Mouse (Mus musculus) hindbrain, embryonic 16.5 days (tissue): Measurements from ENCODE around the gene Dspp. TPM values are rescaled to one million over a fixed set of nuclear protein-coding genes. Genes with fewer than 3 reads are reported as not detected.

Experiments
- ATAC-seq: fragments of 200-750 bp; cut with Nextera tagmentation; 2 replicates; pipeline ENCODE4 v1.8.0; 2017; ENCODE audit warnings: moderate TSS enrichment, moderate library complexity
- H3K27ac ChIP-seq: fragments of 300-500 bp; sonication (generic); 2 replicates; pipeline ENCODE4 v1.5.1; 2014; ENCODE audit warnings: low read depth, mild to moderate bottlenecking, control low read depth, low read length, moderate library complexity
- H3K27me3 ChIP-seq: fragments of 300-500 bp; sonication (generic); replicated peaks from 2 replicates; pipeline ENCODE4 v1.6.1; 2014; ENCODE audit warnings: low read length; ENCODE audit not compliant: control insufficient read depth, insufficient read depth
- H3K36me3 ChIP-seq: fragments of 300-500 bp; sonication (generic); 2 replicates; pipeline ENCODE4 v1.6.1; 2014; ENCODE audit warnings: mild to moderate bottlenecking, low read length, moderate library complexity, mixed read lengths; ENCODE audit not compliant: control insufficient read depth, insufficient read depth
- H3K4me1 ChIP-seq: fragments of 300-500 bp; sonication (generic); 2 replicates; pipeline ENCODE4 v1.6.1; 2014; ENCODE audit warnings: low read depth, low read length; ENCODE audit not compliant: control insufficient read depth, insufficient read depth
- H3K4me2 ChIP-seq: fragments of 300-500 bp; sonication (generic); 2 replicates; pipeline ENCODE4 v1.6.1; 2014; ENCODE audit warnings: mild to moderate bottlenecking, low read length, control low read depth, moderate library complexity
- H3K4me3 ChIP-seq: fragments of 300-500 bp; sonication (generic); 2 replicates; pipeline ENCODE4 v1.5.1; 2014; ENCODE audit warnings: mild to moderate bottlenecking, low read length, control low read depth, moderate library complexity
- H3K9ac ChIP-seq: fragments of 300-500 bp; sonication (generic); 2 replicates; pipeline ENCODE4 v1.6.1; 2014; ENCODE audit warnings: low read depth, mild to moderate bottlenecking, control low read depth, low read length, moderate library complexity
- H3K9me3 ChIP-seq: fragments of 300-500 bp; sonication (generic); 2 replicates; pipeline ENCODE4 v1.6.1; 2014; ENCODE audit warnings: mild to moderate bottlenecking, low read length, moderate library complexity; ENCODE audit not compliant: control insufficient read depth
- WGBS: fragments of 180-500 bp; shearing (Covaris S2); extraction: QIAGEN DNeasy Blood & Tissue Kit; methylation state at CpG from one replicate; pipeline ENCODE4 v1.1.7; 2014; 5-methylcytosine and 5-hydroxymethylcytosine counted together
- polyA plus RNA-seq: library from polyadenylated mRNA; unstranded; fragments of >200 nt; fragmentation: Nextera tagmentation; extraction: Ambion mirVana; gene quantifications from 2 replicates; pipeline ENCODE4 v1.2.1, GENCODE M21; 2015

The Dspp gene
- polyA plus RNA-seq, 1 experiment from 2014 or later = not detected

GRCm38 (mm10) chr5:104163536-104163935 is 7.0 kb upstream of the Dspp start:
- 81% methylated on average over 4 of the region's 4 CpGs for WGBS
- no peak for ATAC-seq
- Histone ChIP-seq H3K9ac (no peak overlapping the region), H3K4me3 (no peak overlapping the region), H3K4me1 (no peaks in the 10 kb centered on the region), H3K9me3 (no peaks in the 10 kb centered on the region), H3K36me3 (no peaks in the 10 kb centered on the region), H3K4me2 (no peak overlapping the region), H3K27me3 (no peaks in the 10 kb centered on the region), H3K27ac (no peak overlapping the region)

GRCm38 (mm10) chr5:104173094-104173493 is 2.6 kb downstream of the Dspp start:
- no peaks in the 10 kb centered on the region for H3K36me3 ChIP-seq

GRCm38 (mm10) chr5:104183743-104184142 is 13.2 kb downstream of the Dspp start:
- 85% methylated on average over 1 of the region's 1 CpGs for WGBS
- H3K9ac ChIP-seq = no peak overlapping the region
- H3K27ac ChIP-seq = no peak overlapping the region
- no peaks in the 10 kb centered on the region for H3K36me3 ChIP-seq
- H3K27me3 ChIP-seq = no peaks in the 10 kb centered on the region
- H3K9me3 ChIP-seq = no peaks in the 10 kb centered on the region
- no peak for ATAC-seq
- no peak overlapping the region for H3K4me3 ChIP-seq
- H3K4me2 ChIP-seq = no peak overlapping the region
- H3K4me1 ChIP-seq = no peaks in the 10 kb centered on the region

More at GRCm38 (mm10) chr5:104173094-104173493, 2.6 kb downstream of the Dspp start:
- ATAC-seq = no peak
- Histone ChIP-seq H3K9ac (no peak overlapping the region), H3K9me3 (no peaks in the 10 kb centered on the region), H3K27me3 (no peaks in the 10 kb centered on the region), H3K4me3 (no peak overlapping the region), H3K4me1 (no peaks in the 10 kb centered on the region), H3K27ac (no peak overlapping the region), H3K4me2 (no peak overlapping the region)
- WGBS = 63% methylated on average over 6 of the region's 6 CpGs

- Histone ChIP-seq H3K9me3 (no peaks in the 10 kb centered on the region), H3K9ac (no peak overlapping the region), H3K4me1 (no peaks in the 10 kb centered on the region), H3K27ac (no peak overlapping the region), H3K36me3 (no peaks in the 10 kb centered on the region), H3K4me3 (no peak overlapping the region), H3K27me3 (no peaks in the 10 kb centered on the region), H3K4me2 (no peak overlapping the region)
- WGBS = 81% methylated on average over 3 of the region's 3 CpGs
- no peak for ATAC-seq
Observed at GRCm38 (mm10) chr5:104187281-104187680, 16.8 kb downstream of the Dspp start.

- Histone ChIP-seq H3K9ac (no peak overlapping the region), H3K36me3 (no peaks in the 10 kb centered on the region), H3K4me2 (no peak overlapping the region), H3K27me3 (no peaks in the 10 kb centered on the region), H3K4me1 (no peaks in the 10 kb centered on the region), H3K4me3 (no peak overlapping the region), H3K27ac (no peak overlapping the region), H3K9me3 (no peaks in the 10 kb centered on the region)
- 93% methylated on average over 1 of the region's 1 CpGs for WGBS
- ATAC-seq = no peak
Observed at GRCm38 (mm10) chr5:104195086-104195485, 24.6 kb downstream of the Dspp start.

- 92% methylated on average over 12 of the region's 12 CpGs for WGBS
- no peak for ATAC-seq
- Histone ChIP-seq H3K27ac (no peak overlapping the region), H3K4me2 (no peak overlapping the region), H3K9ac (no peak overlapping the region), H3K4me1 (no peaks in the 10 kb centered on the region), H3K9me3 (no peaks in the 10 kb centered on the region), H3K36me3 (no peaks in the 10 kb centered on the region), H3K4me3 (no peak overlapping the region), H3K27me3 (no peaks in the 10 kb centered on the region)
Observed at GRCm38 (mm10) chr5:104201153-104201950, 30.8 kb downstream of the Dspp start.

GRCm38 (mm10) chr5:104202351-104202750 is 31.8 kb downstream of the Dspp start, which contains the start of gene Dmp1:
Gene Dmp1, plus strand, starts transcription at chr5:104202613.
- Histone ChIP-seq H3K4me3 (no peak within 1 kb of the TSS), H3K4me1 (no peaks in the 10 kb centered on the region), H3K36me3 (no peaks in the 10 kb centered on the region), H3K9me3 (no peaks in the 10 kb centered on the region), H3K27me3 (no peaks in the 10 kb centered on the region), H3K4me2 (no peak within 1 kb of the TSS), H3K27ac (no peak within 1 kb of the TSS), H3K9ac (no peak within 1 kb of the TSS)
- WGBS = 74% methylated on average over 5 of the region's 5 CpGs
- no peak for ATAC-seq

GRCm38 (mm10) chr5:104212531-104212930 is 42.0 kb downstream of the Dspp start:
- no peak overlapping the region for H3K4me3 ChIP-seq
- no peak overlapping the region for H3K9ac ChIP-seq
- H3K27ac ChIP-seq = no peak overlapping the region
- whole genome bisulfite sequencing = 78% methylated on average over 11 of the region's 11 CpGs
- H3K36me3 ChIP-seq = no peaks in the 10 kb centered on the region
- no peak overlapping the region for H3K4me2 ChIP-seq
- no peaks in the 10 kb centered on the region for H3K4me1 ChIP-seq
- ATAC-seq = no peak
- no peaks in the 10 kb centered on the region for H3K9me3 ChIP-seq
- no peaks in the 10 kb centered on the region for H3K27me3 ChIP-seq

GRCm38 (mm10) chr5:104218926-104219325 is 48.4 kb downstream of the Dspp start:
- Histone ChIP-seq H3K4me3 (no peak overlapping the region), H3K9ac (no peak overlapping the region), H3K27me3 (no peaks in the 10 kb centered on the region), H3K4me1 (no peaks in the 10 kb centered on the region), H3K4me2 (no peak overlapping the region), H3K9me3 (no peaks in the 10 kb centered on the region), H3K36me3 (no peaks in the 10 kb centered on the region), H3K27ac (no peak overlapping the region)
- ATAC-seq = peak; percentile 63; the same call in 1 of the 2 replicates
- 34% methylated on average over 5 of the region's 5 CpGs for WGBS
